Mouse (Mus musculus) kidney, adult 9 months (tissue): ENCODE measurements around the gene Zbtb20.
A peak's percentile ranks its signal among the peaks of the same experiment; 100 is the strongest.

ENCODE experiments used
- DNase-seq: peaks from one replicate; pipeline ENCODE4 v3.0.0; 2022

Zbtb20 gene

DNA sequence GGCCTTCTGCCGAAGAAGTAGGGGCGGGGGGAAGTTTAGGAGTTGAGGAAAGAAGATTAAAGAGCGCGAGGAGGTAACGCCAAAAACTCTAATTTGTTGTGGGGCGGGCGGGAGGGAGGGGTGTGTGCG lies at the start of gene Zbtb20:
TSS of gene Zbtb20 (plus strand) at position 30 of the 129 bp plus-strand sequence.
- DNase-seq = no peak

DNA sequence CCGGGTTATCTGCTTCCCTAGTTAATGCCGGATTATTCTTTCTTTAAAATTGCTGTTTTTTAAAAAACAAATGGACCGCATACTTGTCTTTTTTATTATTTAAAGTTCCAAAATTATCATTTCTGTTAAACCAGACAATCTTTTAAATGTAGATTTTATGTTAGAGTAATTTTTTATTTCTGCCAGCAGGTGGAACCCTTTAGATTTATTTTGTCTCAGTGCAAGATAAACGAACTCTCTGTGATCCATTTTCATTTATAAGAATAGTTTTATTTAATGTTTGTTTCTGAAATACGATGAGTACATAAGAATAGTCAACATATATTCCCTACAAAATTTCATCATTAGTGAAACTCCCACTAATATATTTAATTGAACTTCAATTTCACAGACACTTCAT lies 39.7 kb upstream of the Zbtb20 start:
- DNase-seq = peak; percentile 31

DNA sequence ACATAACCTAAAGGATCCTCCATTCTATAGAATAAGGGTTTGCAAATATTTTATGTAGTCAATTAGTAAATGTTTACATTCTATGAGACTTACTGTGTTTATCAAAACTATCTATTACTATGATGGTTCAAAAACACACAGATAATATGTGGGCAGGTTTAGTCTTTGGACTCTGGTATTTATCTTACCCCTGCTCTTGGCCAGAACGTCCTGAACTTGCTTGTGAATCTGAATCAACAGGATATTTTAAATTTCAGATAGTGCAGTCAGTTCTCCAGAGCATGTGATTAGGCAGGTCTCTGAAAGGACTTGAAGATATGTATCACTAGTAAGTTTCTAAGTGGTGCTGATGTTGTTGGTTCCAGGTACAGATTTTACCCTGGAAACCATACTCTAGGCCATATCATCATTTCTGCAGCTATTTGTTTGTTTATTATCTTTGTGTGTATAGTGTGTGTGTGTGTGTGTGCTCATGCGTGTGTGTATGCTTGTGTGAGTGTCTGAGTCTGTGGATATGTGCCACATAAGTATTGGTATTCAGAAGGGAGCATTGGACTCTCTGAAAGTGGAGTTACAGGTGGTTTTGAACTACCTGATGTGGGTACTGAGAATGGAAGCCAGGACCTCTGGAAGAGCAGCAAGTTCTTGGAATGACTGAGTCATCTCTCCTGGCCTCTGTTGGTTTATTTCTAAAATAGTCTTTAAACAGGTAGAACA lies 39.1 kb upstream of the Zbtb20 start:
- no peak for DNase-seq

DNA sequence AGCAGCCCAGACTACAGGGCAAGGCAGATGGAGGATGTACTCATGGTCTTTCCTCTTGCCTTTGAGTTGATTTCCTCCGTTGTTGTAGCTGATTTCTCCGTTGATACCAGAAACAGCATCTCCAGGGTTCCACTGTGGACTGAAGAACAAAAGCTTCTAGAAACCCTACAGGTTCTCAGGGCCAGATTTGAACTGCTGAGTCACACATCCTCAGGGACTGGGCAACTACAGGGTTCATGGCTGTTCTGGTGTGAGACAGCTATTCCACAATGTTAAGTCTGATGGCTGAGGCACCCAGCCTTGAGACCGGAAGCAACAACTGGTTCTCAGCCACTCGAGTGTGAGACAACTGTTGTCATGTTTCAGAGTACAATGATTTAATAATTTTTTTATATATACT lies 37.5 kb upstream of the Zbtb20 start:
- DNase-seq = no peak

DNA sequence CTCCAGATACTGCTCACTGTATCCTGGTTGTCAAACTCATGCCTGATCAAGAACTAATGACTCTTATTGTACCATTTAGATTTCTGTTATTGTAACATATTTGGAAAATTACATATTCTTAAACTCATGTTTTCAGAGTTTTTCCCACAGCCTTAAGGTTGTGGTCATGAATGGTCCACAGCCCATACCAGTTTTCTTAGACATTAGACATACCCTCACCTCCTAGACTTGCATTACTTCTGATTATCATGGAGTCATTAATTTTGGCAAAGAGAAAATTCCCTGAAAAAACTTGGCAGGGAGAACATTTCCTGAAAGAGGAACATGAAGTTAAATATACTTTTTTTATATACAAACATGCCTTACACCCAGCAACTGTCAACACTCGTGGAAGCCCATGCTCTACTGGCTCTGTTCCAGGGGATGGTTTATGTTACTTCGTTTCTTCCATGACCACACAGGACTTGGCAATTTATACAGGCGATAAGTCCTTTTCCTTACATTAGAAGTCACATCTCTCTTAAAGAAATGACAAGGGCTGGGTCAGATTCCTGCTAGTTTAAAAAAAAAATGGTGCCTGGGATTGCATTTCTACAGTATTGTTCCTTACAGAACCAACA lies 18.0 kb upstream of the Zbtb20 start:
- DNase-seq = no peak

DNA sequence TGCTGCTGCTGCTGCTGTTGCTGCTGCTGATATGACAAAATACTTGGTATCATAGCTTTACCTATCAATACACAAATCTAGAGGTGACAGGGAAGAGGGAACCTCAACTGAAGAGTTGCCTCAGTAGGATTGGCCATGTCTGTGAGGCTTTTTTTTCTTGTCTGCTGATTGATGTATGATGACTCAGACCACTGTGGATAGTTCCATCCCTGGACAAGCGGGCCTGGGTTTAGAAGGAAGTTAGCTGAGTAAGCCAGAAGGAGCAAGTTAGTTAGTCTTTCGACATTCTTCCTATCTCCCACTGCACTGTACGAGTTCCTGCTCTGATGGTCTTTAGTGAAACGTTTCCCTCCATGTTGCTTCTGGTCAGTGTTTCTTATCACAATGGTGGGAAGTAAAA lies 16.4 kb upstream of the Zbtb20 start:
- no peak for DNase-seq

DNA sequence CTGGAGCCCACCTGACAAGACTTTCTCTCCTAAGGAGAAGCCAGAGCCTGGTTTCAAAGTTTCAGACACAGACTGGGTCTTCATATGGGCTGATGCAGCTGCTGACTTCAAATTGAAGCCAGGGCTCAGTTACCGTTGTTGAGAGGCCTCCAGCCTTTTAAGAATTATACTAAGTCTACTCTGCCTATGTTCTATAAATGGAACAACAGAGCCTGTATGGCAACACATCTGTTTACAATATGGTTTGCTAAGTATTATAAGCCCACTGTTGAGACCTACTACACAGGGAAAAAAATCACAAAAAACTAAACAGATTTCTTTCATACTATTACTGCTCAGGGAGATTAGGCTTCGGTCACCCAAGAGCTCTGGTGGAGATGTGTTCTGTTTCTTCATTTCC lies 12.4 kb upstream of the Zbtb20 start:
- no peak for DNase-seq

DNA sequence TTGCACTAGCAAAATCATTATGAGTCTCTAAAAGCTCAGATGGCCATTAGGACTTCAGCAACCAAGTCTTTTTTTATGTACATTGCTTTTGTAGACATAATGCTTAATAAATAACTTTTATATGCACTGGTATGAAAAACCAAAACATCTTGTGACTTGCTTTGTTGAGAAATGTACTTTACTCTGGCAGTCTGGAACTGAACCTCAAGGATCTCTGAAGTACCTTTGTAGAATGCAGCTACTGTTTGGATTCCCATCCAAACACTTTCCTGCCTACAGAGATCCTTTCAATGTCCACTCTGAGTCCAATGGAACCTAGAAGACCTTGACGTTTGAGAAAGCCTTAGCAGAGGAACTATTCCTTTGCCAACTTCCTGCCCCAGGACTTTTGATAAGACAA lies 9.6 kb upstream of the Zbtb20 start:
- DNase-seq = no peak

DNA sequence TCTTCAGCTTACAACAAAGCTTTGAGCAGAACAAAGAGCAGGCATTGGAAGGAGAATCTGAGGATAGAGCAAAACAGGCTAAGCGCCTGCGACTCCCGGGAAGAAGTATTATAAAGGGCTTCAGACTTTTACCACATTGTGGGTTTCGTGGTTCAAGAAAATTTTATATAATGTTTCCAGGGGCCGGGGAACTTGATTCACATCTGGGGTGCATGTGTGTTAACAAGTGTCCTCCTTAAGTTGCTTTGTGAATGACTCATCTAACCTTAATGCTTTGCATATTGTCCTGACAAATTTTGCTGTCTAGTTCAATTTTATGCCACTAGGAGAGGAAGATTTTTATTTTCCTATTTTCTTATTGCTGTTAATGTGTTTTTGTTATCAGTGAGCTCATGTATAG lies 3.6 kb upstream of the Zbtb20 start:
- DNase-seq = no peak

DNA sequence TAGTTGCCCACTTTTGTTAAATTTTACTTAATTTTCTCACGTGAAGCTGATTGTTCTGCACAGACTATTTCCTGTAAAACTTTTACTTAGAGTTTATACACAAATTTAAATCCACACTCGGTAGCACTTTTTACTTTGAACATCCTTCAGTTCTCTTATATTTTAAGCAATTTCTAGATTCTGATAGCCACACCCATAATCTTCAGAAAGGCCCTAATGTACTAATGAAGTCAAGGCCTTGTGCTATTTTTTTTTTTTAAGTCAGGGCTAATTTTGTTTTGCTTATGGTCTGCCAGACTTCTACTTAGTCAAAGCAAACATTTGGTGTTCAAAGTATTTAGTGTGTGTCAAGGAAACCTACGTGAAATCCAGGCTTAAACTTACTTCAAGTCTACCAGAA lies 1.7 kb upstream of the Zbtb20 start:
- no peak for DNase-seq

DNA sequence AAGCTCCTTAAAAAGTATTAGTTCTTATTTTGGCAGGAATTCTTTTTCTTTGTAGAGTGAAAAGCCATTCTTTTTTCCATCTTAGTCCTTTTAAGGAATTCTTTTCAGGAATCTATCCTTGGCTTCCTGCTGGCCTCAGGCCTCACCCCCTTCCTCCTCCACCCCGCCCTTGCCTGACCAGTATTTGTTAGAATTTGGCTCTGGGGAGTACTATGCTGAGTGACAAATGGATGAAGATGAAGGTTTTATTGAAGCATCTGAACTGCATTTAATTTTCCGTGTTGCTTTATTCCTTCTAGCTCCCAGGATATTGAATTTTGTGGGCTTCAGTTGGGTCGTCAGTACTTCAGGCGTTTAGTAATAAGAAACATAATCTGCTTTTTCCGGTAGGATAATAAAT lies 1.2 kb upstream of the Zbtb20 start:
- peak; percentile 67 for DNase-seq

DNA sequence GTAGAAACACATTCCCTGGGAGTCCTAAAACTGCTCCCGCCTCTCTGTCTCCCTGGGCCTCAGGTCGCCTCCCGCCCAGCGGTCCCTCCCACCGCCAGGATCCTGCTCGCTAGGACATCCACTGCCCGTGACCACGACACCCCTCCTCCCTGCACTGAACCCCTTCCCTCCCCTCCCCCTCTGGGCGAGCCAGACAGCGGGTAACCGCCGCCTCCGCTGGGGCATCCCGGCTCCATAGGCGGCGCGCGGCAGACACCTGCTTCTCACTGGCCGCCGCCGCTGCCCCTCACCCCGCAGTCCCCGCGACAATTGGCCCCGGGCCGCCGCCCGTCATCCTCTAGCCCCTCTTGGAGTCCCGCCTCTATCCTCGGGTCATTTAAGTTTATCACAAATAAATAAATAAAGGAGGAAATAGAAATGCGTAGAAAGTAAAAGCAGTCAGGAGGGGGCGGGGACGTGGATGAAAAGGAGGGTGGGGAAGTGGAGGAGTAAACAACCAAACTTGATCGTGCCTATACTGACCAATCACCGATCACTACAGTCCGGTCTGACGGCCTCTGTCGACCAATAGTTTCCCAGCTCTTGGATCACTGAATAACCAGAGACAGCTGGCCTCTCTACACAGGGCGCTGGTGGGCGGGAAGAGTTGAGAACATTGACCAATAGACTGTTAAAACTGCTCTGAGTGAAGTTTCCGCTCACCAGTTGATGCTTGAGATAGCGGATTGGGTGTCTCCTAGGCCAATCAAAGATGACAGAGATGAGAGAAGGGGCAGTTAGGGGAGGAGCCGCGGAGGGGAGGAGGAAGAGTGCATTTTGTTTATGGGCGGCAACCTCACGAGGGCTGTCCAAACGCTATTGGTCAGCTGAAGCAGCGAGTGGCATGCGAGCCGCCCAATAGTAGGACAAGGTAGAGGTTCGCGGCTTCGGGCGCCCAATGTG lies 500 bp upstream of the Zbtb20 start:
- DNase-seq = peak; percentile 100

DNA sequence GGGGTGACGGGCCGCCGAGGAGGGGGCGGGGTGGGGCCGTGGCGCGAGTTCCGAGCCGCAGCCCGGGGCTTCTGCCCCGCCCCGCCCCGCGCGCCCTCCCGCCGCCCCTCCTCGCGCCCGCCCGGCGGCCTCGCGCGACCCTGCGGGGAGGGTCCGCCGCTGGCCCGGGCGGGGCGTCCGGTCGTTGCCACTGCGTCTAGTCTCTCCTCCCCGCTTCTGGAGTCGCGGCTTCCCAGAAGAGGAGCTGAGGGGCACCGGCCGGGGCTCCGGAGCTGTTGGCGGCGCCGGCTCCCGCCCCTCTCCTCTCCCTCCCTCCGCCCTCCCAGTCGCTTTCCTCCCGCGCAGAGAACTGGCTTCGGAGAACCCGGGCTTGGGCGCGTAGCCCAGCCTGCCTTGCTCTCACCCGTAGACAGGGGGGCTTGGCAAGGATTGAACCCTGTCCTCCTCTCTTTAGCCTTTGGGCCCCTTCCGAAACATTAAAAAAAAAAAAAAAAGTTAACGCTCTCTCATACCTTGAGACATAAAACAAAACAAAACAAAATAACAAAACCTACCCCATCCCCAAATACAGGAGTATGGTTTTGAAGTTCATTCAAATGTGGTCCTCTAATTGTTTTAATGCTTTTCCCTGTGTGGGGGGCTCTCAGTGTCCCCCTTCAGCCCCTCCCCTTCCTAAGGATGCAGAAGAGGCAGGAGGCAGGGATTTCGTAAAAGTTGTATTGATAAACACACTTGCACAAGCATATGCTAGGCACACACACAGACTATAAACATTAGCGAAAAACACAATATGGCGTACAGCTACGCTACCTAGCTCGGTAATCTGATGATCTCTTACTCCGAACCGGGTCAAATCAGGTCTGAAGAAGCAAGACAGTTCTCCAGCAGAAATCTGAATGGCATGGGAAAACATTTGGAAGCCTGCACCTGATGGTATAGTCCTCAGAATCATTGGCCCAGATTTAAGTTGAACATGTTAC lies 630 bp downstream of the Zbtb20 start:
- DNase-seq = peak; percentile 79

DNA sequence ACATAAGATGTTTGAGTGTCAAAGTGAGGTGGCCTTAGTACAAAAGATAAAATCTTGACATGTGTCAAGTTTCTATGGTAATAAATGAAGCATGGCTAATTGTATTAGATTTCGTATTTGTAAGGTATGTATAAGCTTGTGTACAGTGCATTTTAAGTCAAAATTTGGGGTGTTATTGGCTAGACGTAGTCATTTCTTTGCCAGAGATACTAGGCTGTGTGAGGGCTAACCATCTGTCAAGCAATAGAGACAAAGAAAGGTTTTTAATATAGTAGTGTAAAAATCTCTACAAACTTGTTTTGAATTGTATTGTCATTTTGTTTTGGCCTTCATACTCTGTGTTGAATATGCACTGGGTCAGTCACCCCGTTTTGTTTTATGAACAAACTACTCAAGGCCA lies 4.4 kb downstream of the Zbtb20 start:
- no peak for DNase-seq

DNA sequence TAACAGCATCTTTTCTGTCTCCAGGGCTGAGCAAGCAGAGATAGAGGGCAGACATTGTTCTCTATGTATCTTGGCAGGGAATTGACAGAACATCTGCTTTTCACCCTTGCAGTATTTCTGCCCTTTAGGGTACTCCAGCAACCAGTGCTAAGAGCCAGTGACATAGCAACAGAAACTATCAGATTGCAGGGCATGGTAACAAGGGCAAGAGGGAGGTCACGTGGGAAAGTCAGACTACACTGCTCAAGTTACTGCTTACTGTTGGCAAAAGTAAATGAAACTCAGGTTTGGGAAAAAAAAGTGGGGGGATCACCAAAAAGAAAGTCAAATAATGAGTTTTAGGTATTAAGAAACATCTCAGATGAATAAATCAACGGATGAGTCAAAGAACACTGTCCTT lies 9.9 kb downstream of the Zbtb20 start:
- DNase-seq = peak; percentile 22

DNA sequence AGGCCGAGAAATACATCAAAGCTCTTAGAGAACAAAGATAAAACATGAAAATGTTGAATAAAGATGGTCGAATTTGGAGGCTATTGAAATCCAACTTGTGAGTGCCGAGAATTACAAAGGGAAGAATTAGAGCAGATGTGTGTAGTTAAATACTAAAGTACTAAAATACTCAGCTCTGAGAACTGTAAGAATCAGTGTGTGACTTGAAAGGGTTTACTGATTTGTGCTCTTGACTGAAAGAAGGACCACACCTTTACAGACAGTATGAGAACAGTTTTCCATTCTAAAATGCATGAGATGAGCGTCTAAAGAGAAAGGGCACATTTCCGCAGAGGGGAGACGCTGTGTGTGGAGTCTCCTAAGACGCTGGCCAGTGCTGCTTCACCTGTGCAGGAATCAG lies 10.3 kb downstream of the Zbtb20 start:
- DNase-seq = no peak

DNA sequence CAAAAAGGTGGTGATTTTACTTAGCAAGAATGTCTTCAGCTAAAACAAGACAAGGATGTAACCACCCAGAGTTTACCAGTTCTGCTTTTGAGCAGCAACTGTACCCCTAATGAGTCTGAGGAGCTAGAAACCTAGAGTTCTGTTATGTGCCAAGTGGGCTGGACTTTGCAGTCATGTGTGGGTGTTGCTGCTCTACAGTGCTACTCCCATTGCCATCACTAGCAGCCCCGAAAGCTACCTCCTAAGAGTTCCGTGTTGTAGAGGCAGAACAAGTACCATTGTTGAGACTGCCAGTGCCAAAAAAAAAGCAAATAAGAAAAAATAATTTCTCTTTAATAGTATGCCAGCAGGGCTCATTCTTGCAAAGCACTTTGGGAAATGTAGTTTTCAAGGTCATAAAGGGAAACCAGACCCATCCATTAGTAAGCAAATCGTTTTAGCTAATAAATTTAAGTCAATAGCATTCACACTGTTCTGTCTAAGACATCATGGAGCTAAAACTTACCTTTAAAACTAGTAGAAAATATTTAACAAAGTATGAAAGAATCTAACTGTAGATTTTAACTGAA lies 21.5 kb downstream of the Zbtb20 start:
- peak; percentile 47 for DNase-seq

DNA sequence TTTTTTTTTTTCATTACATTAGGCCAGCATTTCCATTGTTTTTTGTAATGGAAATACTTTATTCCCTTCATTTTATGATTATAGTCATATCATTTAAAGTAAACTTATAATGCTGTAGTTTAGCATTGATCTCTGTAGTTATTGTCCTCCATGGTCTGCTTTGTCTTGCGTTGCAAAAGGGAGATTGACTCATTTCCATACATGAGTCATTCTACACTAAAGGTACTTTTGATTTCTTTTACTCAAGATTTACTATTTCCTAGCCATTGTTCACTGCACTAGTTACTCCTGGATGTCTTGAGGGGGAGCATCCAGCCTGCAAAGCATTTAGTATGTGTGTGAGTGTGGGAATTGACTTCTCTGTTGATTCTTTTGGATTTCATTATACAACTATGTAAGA lies 24.6 kb downstream of the Zbtb20 start:
- no peak for DNase-seq

DNA sequence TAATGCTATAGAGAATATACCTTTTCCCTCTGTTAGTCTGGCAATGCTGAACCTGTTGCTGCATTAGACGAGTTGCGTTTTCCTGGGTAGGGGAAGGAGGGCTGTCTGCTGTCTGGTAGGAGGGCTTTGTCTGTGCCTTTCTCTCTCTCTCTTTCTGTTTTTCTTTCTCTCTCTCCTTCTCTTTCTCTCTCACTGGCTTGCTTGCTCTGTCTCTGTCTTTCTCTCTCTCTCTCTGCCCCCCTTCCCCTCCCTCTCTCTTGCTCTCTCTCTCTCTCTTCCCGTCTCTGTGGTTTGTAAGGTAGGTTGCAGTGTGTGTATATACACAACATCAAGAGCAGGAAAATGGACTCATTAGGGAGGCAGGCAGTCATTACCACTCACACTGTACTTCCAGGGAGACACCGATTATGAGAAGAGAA lies 31.6 kb downstream of the Zbtb20 start:
- DNase-seq = peak; percentile 82

DNA sequence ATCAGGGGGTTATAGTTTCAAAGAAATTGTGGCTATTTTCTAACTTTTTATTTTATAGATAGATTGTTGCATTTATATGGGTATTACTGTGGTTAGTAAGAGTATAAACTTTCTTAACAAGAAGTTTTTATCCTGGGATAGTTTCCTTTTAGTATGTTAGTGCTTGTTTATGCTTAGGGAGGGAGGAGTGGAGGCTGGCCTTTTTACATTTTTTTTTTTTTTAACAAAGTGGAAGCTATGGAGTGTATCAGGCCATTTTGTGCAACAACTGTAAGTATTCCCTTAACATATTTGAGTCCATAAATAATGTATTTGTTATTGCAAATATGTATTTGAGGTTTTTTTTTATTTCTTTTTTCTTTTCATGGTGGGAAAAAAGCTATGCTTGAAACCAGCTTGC lies 32.7 kb downstream of the Zbtb20 start:
- no peak for DNase-seq

DNA sequence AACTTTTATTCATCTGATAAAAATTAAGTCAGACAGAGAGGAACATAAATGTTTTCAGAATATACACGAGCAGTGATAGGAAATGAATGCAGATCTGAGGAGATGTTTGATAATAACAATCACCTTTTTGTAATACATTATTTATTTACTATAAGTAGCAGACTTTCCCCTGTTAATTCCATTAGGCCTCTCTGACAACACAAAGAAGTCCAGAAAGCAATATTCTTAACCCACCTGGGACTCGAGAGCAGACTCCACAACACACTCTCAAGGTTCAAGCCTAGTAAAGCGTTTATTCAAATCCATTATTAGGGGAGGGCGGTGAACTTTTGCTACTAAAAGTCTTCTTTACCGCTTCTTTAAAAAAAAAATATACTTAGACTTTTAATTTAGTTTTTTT lies 33.2 kb downstream of the Zbtb20 start:
- DNase-seq = peak; percentile 40

DNA sequence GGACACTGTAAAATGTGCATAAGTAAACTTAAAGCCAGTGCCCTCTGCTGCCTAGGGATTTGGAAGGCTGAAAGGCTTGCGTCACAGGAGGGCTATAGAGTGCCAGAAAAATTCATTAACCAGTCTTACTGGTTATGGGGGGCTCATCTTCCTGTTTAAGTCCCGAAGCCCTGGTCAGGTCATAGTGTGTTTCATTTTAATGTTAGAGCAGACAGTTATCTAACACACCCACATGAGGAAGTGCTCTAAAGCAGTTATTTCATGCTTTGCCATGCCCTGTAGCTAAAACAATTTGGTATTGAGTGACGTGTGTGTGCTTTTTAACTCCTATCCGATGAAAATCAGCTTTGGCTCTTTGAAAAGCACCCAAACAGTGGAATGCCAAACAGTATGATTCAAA lies 34.3 kb downstream of the Zbtb20 start:
- DNase-seq = peak; percentile 48

DNA sequence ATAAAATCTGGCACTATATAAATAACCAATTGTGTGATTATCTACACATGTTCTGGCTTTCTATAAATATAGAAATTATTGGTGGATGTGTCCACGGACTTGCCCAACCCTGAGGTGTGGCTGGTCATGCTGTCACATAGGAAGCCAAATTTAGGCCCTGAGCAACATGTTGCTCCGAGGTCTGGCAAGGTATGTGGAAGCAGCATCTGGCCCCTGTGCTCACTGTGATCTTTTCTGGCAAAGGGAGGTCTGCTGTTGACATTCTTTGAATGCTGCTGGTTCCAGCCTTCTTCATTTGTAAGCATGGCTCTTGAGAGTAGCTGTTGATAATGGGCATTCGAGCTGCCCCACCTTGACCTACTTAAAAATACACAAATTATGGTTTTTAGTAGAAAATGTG lies 35.0 kb downstream of the Zbtb20 start:
- peak; percentile 48 for DNase-seq
